7 mouse cellular contexts compared by ENCODE assay signal in genomic region chr17:49172052-49172799, GRCm38 (mm10).
A peak's percentile ranks its signal among the peaks of the same experiment; 100 is the strongest.
DNase-seq lines count a peak whose midpoint lies in the region; ATAC-seq and TF ChIP-seq lines count a peak whose summit lies in the region.

No protein-coding gene starts in this region.

- H3K9me3 ChIP-seq in lung, embryonic 14.5 days (ENCODE audit: low read depth, low read length): no peaks in the 10 kb centered on the region
- no peaks in the 10 kb centered on the region for H3K9me3 ChIP-seq in embryonic facial prominence, embryonic 11.5 days (replicated peaks; ENCODE audit: control insufficient read depth, low read length)
- H3K9me3 ChIP-seq in hindbrain, embryonic 12.5 days (replicated peaks): no peaks in the 10 kb centered on the region
- H3K9me3 ChIP-seq in midbrain, embryonic 13.5 days: no peaks in the 10 kb centered on the region

- peak overlapping the region; percentile 35 for H3K4me3 ChIP-seq in lung, embryonic 14.5 days (ENCODE audit: low read depth, low read length)
- peak overlapping the region; percentile 35 for H3K4me3 ChIP-seq in embryonic facial prominence, embryonic 11.5 days (ENCODE audit: low read depth, low read length)
- peak overlapping the region; percentile 32 for H3K4me3 ChIP-seq in hindbrain, embryonic 12.5 days
- peak overlapping the region; percentile 40 for H3K4me3 ChIP-seq in midbrain, embryonic 13.5 days (replicated peaks)

- no peak overlapping the region for H3K27ac ChIP-seq in lung, embryonic 14.5 days (ENCODE audit: low read depth)
- H3K27ac ChIP-seq in embryonic facial prominence, embryonic 11.5 days (replicated peaks; ENCODE audit: low read depth, low read length): no peak overlapping the region
- no peak overlapping the region for H3K27ac ChIP-seq in hindbrain, embryonic 12.5 days
- H3K27ac ChIP-seq in midbrain, embryonic 13.5 days: no peak overlapping the region

- H3K4me1 ChIP-seq in lung, embryonic 14.5 days (ENCODE audit: insufficient read depth): no peaks in the 10 kb centered on the region
- no peaks in the 10 kb centered on the region for H3K4me1 ChIP-seq in embryonic facial prominence, embryonic 11.5 days (ENCODE audit: control insufficient read depth, insufficient read depth, low read length)
- peaks cover 14% of the 10 kb centered on the region for H3K4me1 ChIP-seq in hindbrain, embryonic 12.5 days
- H3K4me1 ChIP-seq in midbrain, embryonic 13.5 days (replicated peaks): peaks cover 19% of the 10 kb centered on the region

- H3K4me2 ChIP-seq in lung, embryonic 14.5 days: peak overlapping the region; percentile 76
- peak overlapping the region; percentile 75 for H3K4me2 ChIP-seq in embryonic facial prominence, embryonic 11.5 days (ENCODE audit: low read depth, low read length)
- peak overlapping the region; percentile 66 for H3K4me2 ChIP-seq in hindbrain, embryonic 12.5 days (replicated peaks)
- H3K4me2 ChIP-seq in midbrain, embryonic 13.5 days (replicated peaks): peak overlapping the region; percentile 73

- H3K27me3 ChIP-seq in lung, embryonic 14.5 days (ENCODE audit: insufficient read depth, low read length): no peaks in the 10 kb centered on the region
- no peaks in the 10 kb centered on the region for H3K27me3 ChIP-seq in embryonic facial prominence, embryonic 11.5 days (ENCODE audit: control insufficient read depth, insufficient read depth, low read length)
- H3K27me3 ChIP-seq in hindbrain, embryonic 12.5 days: peaks cover 25% of the 10 kb centered on the region
- peaks cover 6% of the 10 kb centered on the region; the same call in 1 of the 2 replicates for H3K27me3 ChIP-seq in midbrain, embryonic 13.5 days

- 18% methylated on average over 15 of the region's 15 CpGs for WGBS in lung, embryonic 14.5 days
- 15% methylated on average over 15 of the region's 15 CpGs for WGBS in embryonic facial prominence, embryonic 11.5 days
- 9% methylated on average over 15 of the region's 15 CpGs for WGBS in hindbrain, embryonic 12.5 days
- WGBS in midbrain, embryonic 13.5 days: 6% methylated on average over 15 of the region's 15 CpGs

- TF ChIP-seq CTCF in lung, embryonic 14.5 days (IDR thresholded peaks at IDR 0.05; ENCODE audit: low read depth): no peak; the same call in 1 of the 2 replicates

- ATAC-seq in lung, embryonic 14.5 days (ENCODE audit: insufficient read depth): no peak
- ATAC-seq in embryonic facial prominence, embryonic 11.5 days (replicated peaks; ENCODE audit: insufficient number of reproducible peaks, low FRiP score, low TSS enrichment, low read depth): no peak
- peak; percentile 52 for ATAC-seq in hindbrain, embryonic 12.5 days (ENCODE audit: low FRiP score)
- ATAC-seq in midbrain, embryonic 13.5 days: peak; percentile 59

- no peaks in the 10 kb centered on the region for H3K36me3 ChIP-seq in lung, embryonic 14.5 days (ENCODE audit: insufficient read depth)
- H3K36me3 ChIP-seq in embryonic facial prominence, embryonic 11.5 days (replicated peaks; ENCODE audit: control insufficient read depth, insufficient read depth, low read depth, low read length): no peaks in the 10 kb centered on the region
- no peaks in the 10 kb centered on the region for H3K36me3 ChIP-seq in hindbrain, embryonic 12.5 days
- H3K36me3 ChIP-seq in midbrain, embryonic 13.5 days: no peaks in the 10 kb centered on the region

- H3K9ac ChIP-seq in lung, embryonic 14.5 days: peak overlapping the region; percentile 9; the same call in 1 of the 2 replicates
- H3K9ac ChIP-seq in embryonic facial prominence, embryonic 11.5 days (replicated peaks; ENCODE audit: low read length): peak overlapping the region; percentile 41; the same call in 1 of the 2 replicates
- H3K9ac ChIP-seq in hindbrain, embryonic 12.5 days: peak overlapping the region; percentile 50
- peak overlapping the region; percentile 54; the same call in 1 of the 2 replicates for H3K9ac ChIP-seq in midbrain, embryonic 13.5 days (replicated peaks)

- DNase-seq in lung, embryonic 14.5 days: peak; percentile 43
- DNase-seq in lung, postnatal 10 days: no peak
- DNase-seq in embryonic facial prominence, embryonic 11.5 days (ENCODE audit: low spot score): peak; percentile 29
- DNase-seq in spleen, postnatal 10 days (ENCODE audit: low spot score in 2 of 2): no peak
- no peak for DNase-seq in adrenal gland, adult 18-20 months (ENCODE audit: low spot score in 2 of 2)

Comparison
In these comparisons a context has a peak if more than half of its experiments do, and no peak if none do; other contexts are left out.
1. DNase-seq: peak in lung, embryonic 14.5 days (single experiment) and embryonic facial prominence, embryonic 11.5 days (single experiment); none in lung, postnatal 10 days (single experiment), spleen, postnatal 10 days (0 of 2) and adrenal gland, adult 18-20 months (0 of 2).
2. ATAC-seq: peak in hindbrain, embryonic 12.5 days (single experiment) and midbrain, embryonic 13.5 days (single experiment); none in lung, embryonic 14.5 days (single experiment) and embryonic facial prominence, embryonic 11.5 days (single experiment).
3. Peak in every context shown above with its lines, with median percentiles within 50 percentile points of each other: H3K4me2 ChIP-seq, H3K4me3 ChIP-seq and H3K9ac ChIP-seq.